Mouse (Mus musculus) forebrain, embryonic 12.5 days (tissue): ENCODE results near the gene Riiad1. TPM values are rescaled to one million over a fixed set of nuclear protein-coding genes. Genes with fewer than 3 reads are reported as not detected.

Experiments used
- ATAC-seq: fragments of 200-750 bp; cut with Nextera tagmentation; 2 replicates; pipeline ENCODE4 v1.8.0; 2017; ENCODE audit warnings: moderate TSS enrichment; ENCODE audit not compliant: low FRiP score
- H3K27ac ChIP-seq: fragments of 300-500 bp; sonication (generic); 2 replicates; pipeline ENCODE4 v1.5.1; 2016; ENCODE audit warnings: mild to moderate bottlenecking
- H3K27me3 ChIP-seq: fragments of 300-500 bp; sonication (generic); 2 replicates; pipeline ENCODE4 v1.6.1; 2016; ENCODE audit warnings: mild to moderate bottlenecking
- H3K36me3 ChIP-seq: fragments of 300-500 bp; sonication (generic); replicated peaks from 2 replicates; pipeline ENCODE4 v1.6.1; 2016; ENCODE audit warnings: mild to moderate bottlenecking
- H3K4me1 ChIP-seq: fragments of 300-500 bp; sonication (generic); 2 replicates; pipeline ENCODE4 v1.6.1; 2016
- H3K4me2 ChIP-seq: fragments of 300-500 bp; sonication (generic); 2 replicates; pipeline ENCODE4 v1.6.1; 2016; ENCODE audit warnings: mild to moderate bottlenecking, moderate library complexity
- H3K4me3 ChIP-seq: fragments of 300-500 bp; sonication (generic); replicated peaks from 2 replicates; pipeline ENCODE4 v1.5.1; 2016; ENCODE audit warnings: mild to moderate bottlenecking
- H3K9ac ChIP-seq: fragments of 300-500 bp; sonication (generic); 2 replicates; pipeline ENCODE4 v1.6.1; 2016; ENCODE audit warnings: mild to moderate bottlenecking
- H3K9me3 ChIP-seq: fragments of 300-500 bp; sonication (generic); 2 replicates; pipeline ENCODE4 v1.6.1; 2016
- WGBS: fragments of 180-500 bp; shearing (Covaris S2); methylation state at CpG from one replicate; pipeline ENCODE4 v1.1.7; 2016; 5-methylcytosine and 5-hydroxymethylcytosine counted together
- polyA plus RNA-seq: library from polyadenylated mRNA; unstranded; fragments of >200 nt; fragmentation: Nextera tagmentation; extraction: Ambion mirVana; gene quantifications from 2 replicates; pipeline ENCODE4 v1.2.1, GENCODE M21; 2016

Gene Riiad1
- polyA plus RNA-seq = 18.1 and 19.7 TPM in 2 replicates

GRCm38 (mm10) chr3:94480291-94480884, at the start of gene Riiad1:
Gene Riiad1, minus strand, starts transcription at chr3:94480341.
- ATAC-seq = no peak
- Histone ChIP-seq H3K9me3 (no peaks in the 10 kb centered on the region), H3K4me2 (peak within 1 kb of the TSS; percentile 72), H3K4me3 (peak within 1 kb of the TSS; percentile 64), H3K27me3 (peaks cover 6% of the 10 kb centered on the region; the same call in 1 of the 2 replicates), H3K4me1 (peaks cover 96% of the 10 kb centered on the region), H3K9ac (peak within 1 kb of the TSS; percentile 84), H3K36me3 (peaks cover 23% of the 10 kb centered on the region), H3K27ac (peak within 1 kb of the TSS; percentile 92)
- 13% methylated on average over 16 of the region's 16 CpGs for WGBS

DNA sequence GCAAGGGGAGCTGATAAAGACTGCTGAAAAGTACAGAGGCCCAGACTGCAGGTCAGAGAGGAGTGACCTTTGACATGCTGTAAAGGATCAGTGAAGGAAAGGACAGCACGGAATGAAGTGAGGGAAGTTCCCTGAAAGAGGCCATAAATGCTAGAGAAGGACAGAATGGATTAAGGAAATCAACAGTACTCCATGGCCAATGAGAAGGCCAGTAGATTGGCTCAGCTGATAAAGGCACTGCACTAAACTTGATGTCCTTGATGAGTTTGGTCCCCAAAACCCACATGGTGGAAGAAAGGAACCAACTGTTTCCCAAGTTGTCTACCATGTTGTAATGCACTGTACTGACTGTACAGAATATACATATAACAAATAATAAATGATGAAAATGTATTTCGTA, 46.6 kb upstream of the Riiad1 start:
- peaks cover 33% of the 10 kb centered on the region for H3K36me3 ChIP-seq
- no peaks in the 10 kb centered on the region for H3K27me3 ChIP-seq
- H3K4me1 ChIP-seq = no peaks in the 10 kb centered on the region
- 79% methylated on average over 2 of the region's 2 CpGs for WGBS
- H3K27ac ChIP-seq = no peak overlapping the region
- H3K9me3 ChIP-seq = no peaks in the 10 kb centered on the region
- H3K4me2 ChIP-seq = no peak overlapping the region
- no peak overlapping the region for H3K4me3 ChIP-seq
- ATAC-seq = no peak
- no peak overlapping the region for H3K9ac ChIP-seq

GRCm38 (mm10) chr3:94506664-94507063, 26.5 kb upstream of the Riiad1 start:
- Histone ChIP-seq H3K4me1 (no peaks in the 10 kb centered on the region), H3K4me3 (no peak overlapping the region), H3K4me2 (no peak overlapping the region), H3K27ac (no peak overlapping the region), H3K27me3 (no peaks in the 10 kb centered on the region), H3K9ac (no peak overlapping the region), H3K36me3 (peaks cover 40% of the 10 kb centered on the region), H3K9me3 (0 out of 2 replicates have a peak, but pooled peaks cover 3% of the 10 kb centered on the region)
- 100% methylated on average over 1 of the region's 1 CpGs for WGBS
- no peak for ATAC-seq

- Histone ChIP-seq H3K27me3 (no peaks in the 10 kb centered on the region), H3K36me3 (peaks cover 39% of the 10 kb centered on the region), H3K9ac (no peak overlapping the region), H3K27ac (no peak overlapping the region), H3K9me3 (0 out of 2 replicates have a peak, but pooled peaks cover 3% of the 10 kb centered on the region), H3K4me3 (no peak overlapping the region), H3K4me2 (no peak overlapping the region), H3K4me1 (no peaks in the 10 kb centered on the region)
- ATAC-seq = 0 out of 2 replicates have a peak, but pooled peaks have one; percentile 33
- 75% methylated on average over 3 of the region's 3 CpGs for WGBS
Observed at GRCm38 (mm10) chr3:94502243-94502642, 22.1 kb upstream of the Riiad1 start.

DNA sequence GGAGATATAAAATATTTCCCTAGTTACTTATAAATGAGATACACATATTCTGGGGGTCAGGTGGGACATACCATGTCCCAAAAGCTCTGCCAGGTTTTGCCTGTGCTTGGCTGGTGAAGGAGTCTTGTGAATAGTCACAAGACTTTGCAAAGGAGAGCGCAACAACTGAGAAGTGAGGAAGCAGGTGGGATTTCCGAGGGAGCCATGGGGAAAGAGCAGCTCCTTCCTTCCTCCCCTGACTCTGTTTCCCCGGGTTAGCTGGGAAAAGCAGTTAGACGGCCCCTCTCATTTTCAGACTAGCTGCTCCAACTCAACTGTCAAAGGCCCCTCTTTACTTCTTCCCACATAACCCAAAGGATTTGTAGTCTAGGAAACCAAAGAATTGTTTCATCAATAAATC, 17.0 kb upstream of the Riiad1 start:
- H3K9me3 ChIP-seq = no peaks in the 10 kb centered on the region
- no peak for ATAC-seq
- H3K27ac ChIP-seq = no peak overlapping the region
- peaks cover 27% of the 10 kb centered on the region for H3K36me3 ChIP-seq
- no peaks in the 10 kb centered on the region for H3K27me3 ChIP-seq
- H3K4me3 ChIP-seq = no peak overlapping the region
- H3K9ac ChIP-seq = no peak overlapping the region
- H3K4me2 ChIP-seq = no peak overlapping the region
- no peaks in the 10 kb centered on the region; the same call in 1 of the 2 replicates for H3K4me1 ChIP-seq
- 90% methylated on average over 4 of the region's 4 CpGs for WGBS

GRCm38 (mm10) chr3:94487581-94487980, 7.4 kb upstream of the Riiad1 start:
- H3K4me3 ChIP-seq = no peak overlapping the region
- no peak for ATAC-seq
- no peaks in the 10 kb centered on the region for H3K9me3 ChIP-seq
- no peak overlapping the region for H3K4me2 ChIP-seq
- H3K36me3 ChIP-seq = peaks cover 72% of the 10 kb centered on the region
- peaks cover 74% of the 10 kb centered on the region for H3K4me1 ChIP-seq
- WGBS = 84% methylated on average over 6 of the region's 6 CpGs
- no peaks in the 10 kb centered on the region for H3K27me3 ChIP-seq
- no peak overlapping the region for H3K9ac ChIP-seq
- H3K27ac ChIP-seq = peak overlapping the region; percentile 61; the same call in 1 of the 2 replicates

DNA sequence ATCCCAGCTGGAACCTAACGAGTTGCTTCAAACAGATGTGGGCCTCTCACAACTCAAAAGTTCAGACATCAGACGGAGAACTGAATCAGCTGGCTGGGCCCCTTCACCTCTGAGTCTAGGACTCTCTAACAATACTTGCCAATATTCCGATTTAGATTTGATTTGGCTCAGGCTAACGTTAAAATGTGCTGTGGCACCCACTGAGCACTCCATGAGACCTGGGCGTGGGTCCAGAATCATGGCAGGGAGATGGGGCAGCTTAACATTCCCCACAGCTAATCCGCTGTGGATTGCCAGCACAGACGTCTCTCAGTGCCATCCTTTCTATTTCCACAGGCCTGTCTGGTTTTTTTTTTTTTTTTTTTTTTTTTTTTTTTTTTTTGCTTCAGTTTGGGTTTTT, 5.8 kb upstream of the Riiad1 start:
- H3K9me3 ChIP-seq = no peaks in the 10 kb centered on the region
- peak overlapping the region; percentile 92; the same call in 1 of the 2 replicates for H3K27ac ChIP-seq
- H3K4me3 ChIP-seq = no peak overlapping the region
- peak overlapping the region; percentile 48; the same call in 1 of the 2 replicates for H3K4me2 ChIP-seq
- no peak for ATAC-seq
- H3K27me3 ChIP-seq = no peaks in the 10 kb centered on the region
- peaks cover 82% of the 10 kb centered on the region for H3K4me1 ChIP-seq
- H3K9ac ChIP-seq = no peak overlapping the region
- 45% methylated on average over 7 of the region's 7 CpGs for WGBS
- H3K36me3 ChIP-seq = peaks cover 74% of the 10 kb centered on the region

DNA sequence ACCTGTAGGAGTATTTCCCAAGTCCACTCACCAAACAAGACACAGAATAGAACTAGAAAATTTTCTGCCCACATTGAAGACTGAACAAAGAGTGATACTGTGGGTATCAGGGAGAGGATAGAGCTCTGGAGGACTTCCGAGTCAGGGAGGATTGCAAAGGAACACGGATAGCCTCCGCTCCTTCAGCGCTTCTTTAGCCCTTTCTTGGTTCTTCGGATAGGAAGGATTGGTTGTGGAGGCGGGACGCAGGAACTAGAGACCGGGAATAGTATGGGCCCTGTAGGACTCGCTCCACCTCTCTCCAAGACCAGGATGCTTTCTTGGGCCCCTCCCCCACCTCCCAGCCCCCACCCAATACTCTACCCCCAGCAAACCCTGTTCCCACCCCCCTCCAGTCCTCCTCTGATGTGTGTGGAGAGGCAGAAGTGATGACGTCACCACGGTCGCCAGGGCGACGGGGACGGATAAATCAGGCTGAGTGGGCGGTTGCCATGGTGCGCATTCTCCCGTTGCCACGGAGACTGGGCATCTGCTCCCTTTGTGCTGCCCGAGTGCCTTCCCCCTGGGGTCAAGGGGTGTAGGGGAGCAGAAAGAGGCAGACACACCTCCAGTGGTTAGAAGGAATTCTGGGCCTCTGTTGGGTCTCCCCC, 3.8 kb upstream of the Riiad1 start:
- Histone ChIP-seq H3K27ac (peak overlapping the region; percentile 92), H3K36me3 (peaks cover 55% of the 10 kb centered on the region), H3K4me2 (peak overlapping the region; percentile 48), H3K4me3 (peak overlapping the region; percentile 21), H3K4me1 (peaks cover 94% of the 10 kb centered on the region), H3K9ac (0 out of 2 replicates have a peak overlapping the region, but pooled peaks have one; percentile 12), H3K9me3 (no peaks in the 10 kb centered on the region), H3K27me3 (peaks cover 6% of the 10 kb centered on the region; the same call in 1 of the 2 replicates)
- ATAC-seq = peak; percentile 95
- 2% methylated on average over 20 of the region's 20 CpGs for WGBS

GRCm38 (mm10) chr3:94482764-94483385, 2.7 kb upstream of the Riiad1 start:
- WGBS = 85% methylated on average over 17 of the region's 17 CpGs
- Histone ChIP-seq H3K4me3 (no peak overlapping the region), H3K4me1 (peaks cover 99% of the 10 kb centered on the region)

GRCm38 (mm10) chr3:94481429-94481828, 1.3 kb upstream of the Riiad1 start:
- Histone ChIP-seq H3K27me3 (peaks cover 6% of the 10 kb centered on the region; the same call in 1 of the 2 replicates), H3K4me3 (no peak overlapping the region), H3K36me3 (peaks cover 31% of the 10 kb centered on the region), H3K27ac (peak overlapping the region; percentile 68; the same call in 1 of the 2 replicates), H3K9ac (no peak overlapping the region), H3K9me3 (no peaks in the 10 kb centered on the region), H3K4me2 (peak overlapping the region; percentile 72), H3K4me1 (peaks cover 99% of the 10 kb centered on the region)
- no peak for ATAC-seq
- 57% methylated on average over 4 of the region's 4 CpGs for WGBS

More at GRCm38 (mm10) chr3:94482764-94483385, 2.7 kb upstream of the Riiad1 start:
- Histone ChIP-seq H3K27me3 (peaks cover 6% of the 10 kb centered on the region; the same call in 1 of the 2 replicates), H3K36me3 (peaks cover 45% of the 10 kb centered on the region), H3K9me3 (no peaks in the 10 kb centered on the region), H3K9ac (no peak overlapping the region), H3K27ac (peak overlapping the region; percentile 92), H3K4me2 (peak overlapping the region; percentile 48)
- no peak for ATAC-seq

- Histone ChIP-seq H3K36me3 (peaks cover 18% of the 10 kb centered on the region; the same call in 1 of the 2 replicates), H3K4me2 (peak overlapping the region; percentile 72), H3K9ac (peak overlapping the region; percentile 84), H3K27ac (0 out of 2 replicates have a peak overlapping the region, but pooled peaks have one; percentile 68), H3K4me3 (peak overlapping the region; percentile 64), H3K27me3 (peaks cover 6% of the 10 kb centered on the region; the same call in 1 of the 2 replicates), H3K4me1 (peaks cover 88% of the 10 kb centered on the region), H3K9me3 (no peaks in the 10 kb centered on the region)
- no peak for ATAC-seq
- 13% methylated on average over 11 of the region's 11 CpGs for WGBS
Observed at GRCm38 (mm10) chr3:94479564-94479963, 577 bp downstream of the Riiad1 start.

GRCm38 (mm10) chr3:94478591-94479169, 1.5 kb downstream of the Riiad1 start:
- WGBS = 3% methylated on average over 9 of the region's 9 CpGs
- Histone ChIP-seq H3K27ac (peak overlapping the region; percentile 92), H3K4me3 (peak overlapping the region; percentile 64), H3K27me3 (peaks cover 6% of the 10 kb centered on the region; the same call in 1 of the 2 replicates), H3K4me2 (peak overlapping the region; percentile 72), H3K9me3 (no peaks in the 10 kb centered on the region), H3K9ac (peak overlapping the region; percentile 84), H3K4me1 (peaks cover 80% of the 10 kb centered on the region), H3K36me3 (peaks cover 18% of the 10 kb centered on the region; the same call in 1 of the 2 replicates)
- ATAC-seq = peak; percentile 36
